Mouse (Mus musculus) myocyte (in vitro differentiated cells): Measurements from ENCODE around the gene Slc13a2.

Experiments
- E2F4 ChIP-seq: IDR thresholded peaks from one replicate; pipeline ENCODE4 v1.6.1; 2011; ENCODE audit warnings: mild to moderate bottlenecking, control low read depth, moderate library complexity; ENCODE audit not compliant: insufficient read depth
- MYOD1 ChIP-seq, 3 experiments: IDR thresholded peaks; one replicate each; pipeline ENCODE4 v1.6.1; 2011; ENCODE audit warnings: control low read depth in 2 of 3, low read depth in 2 of 3, mild to moderate bottlenecking in 2 of 3, moderate library complexity in 1 of 3; ENCODE audit not compliant: insufficient read length in 2 of 3, control insufficient read depth in 1 of 3
- MYOG ChIP-seq, 3 experiments: IDR thresholded peaks; one replicate each; pipeline ENCODE4 v1.6.1; 2011; ENCODE audit warnings: control low read depth in 2 of 3, low read depth in 2 of 3, mild to moderate bottlenecking in 2 of 3; ENCODE audit not compliant: insufficient read length in 2 of 3, control insufficient read depth in 1 of 3, insufficient read depth in 1 of 3
- POLR2A ChIP-seq: IDR thresholded peaks from one replicate; pipeline ENCODE4 v1.6.1; 2011; ENCODE audit warnings: low read depth, mild to moderate bottlenecking, control low read depth, moderate library complexity; ENCODE audit not compliant: insufficient read length
- POLR2AphosphoS2 ChIP-seq: IDR thresholded peaks from one replicate; pipeline ENCODE4 v1.6.1; 2011; ENCODE audit warnings: low read depth, control low read depth; ENCODE audit not compliant: insufficient read length
- SRF ChIP-seq: IDR thresholded peaks from one replicate; pipeline ENCODE4 v1.6.1; 2011; ENCODE audit warnings: low read depth; ENCODE audit not compliant: control insufficient read depth, insufficient read length
- TCF3 ChIP-seq: IDR thresholded peaks from one replicate; pipeline ENCODE4 v1.6.1; 2011; ENCODE audit warnings: low read depth, control low read depth; ENCODE audit not compliant: insufficient read length
- USF1 ChIP-seq: IDR thresholded peaks from one replicate; pipeline ENCODE4 v1.6.1; 2011; ENCODE audit warnings: low read depth, mild to moderate bottlenecking, control low read depth, moderate library complexity

DNA sequence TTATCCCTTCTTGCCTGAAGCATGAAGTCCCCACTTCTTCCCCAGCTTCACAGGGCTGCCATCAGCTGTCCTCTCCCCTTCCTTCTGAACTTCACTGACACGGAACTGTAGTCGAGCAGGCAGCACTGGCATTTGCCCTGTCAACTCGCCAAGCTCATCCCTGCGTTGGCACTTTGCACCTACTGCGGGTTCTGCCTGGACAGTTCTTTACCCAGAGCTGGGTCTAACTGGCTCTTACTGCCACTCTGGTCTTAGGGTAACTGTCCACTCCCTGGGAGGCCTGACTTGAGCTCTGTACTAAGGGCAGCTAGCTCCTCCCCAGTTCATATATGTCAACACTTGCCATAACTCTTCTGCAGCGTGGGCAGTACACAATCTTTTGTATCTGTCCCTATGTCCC lies 5.2 kb downstream of the Slc13a2 start:
- TF ChIP-seq E2F4 (no peak), USF1 (no peak), MYOD1 (IDR thresholded peaks at IDR 0.05; ENCODE audit: control insufficient read depth in 1 of 3, insufficient read length in 2 of 3, low read depth in 2 of 3) (no peak), POLR2A (no peak), POLR2AphosphoS2 (no peak), MYOG (IDR thresholded peaks at IDR 0.05; ENCODE audit: control insufficient read depth in 1 of 3, insufficient read depth in 1 of 3, insufficient read length in 2 of 3, low read depth in 2 of 3) (no peak), SRF (no peak), TCF3 (no peak)
